Mouse (Mus musculus): ENCODE data around the gene Lhx6.
A peak's percentile ranks its signal among the peaks of the same experiment; 100 is the strongest.

Gene Lhx6

DNA sequence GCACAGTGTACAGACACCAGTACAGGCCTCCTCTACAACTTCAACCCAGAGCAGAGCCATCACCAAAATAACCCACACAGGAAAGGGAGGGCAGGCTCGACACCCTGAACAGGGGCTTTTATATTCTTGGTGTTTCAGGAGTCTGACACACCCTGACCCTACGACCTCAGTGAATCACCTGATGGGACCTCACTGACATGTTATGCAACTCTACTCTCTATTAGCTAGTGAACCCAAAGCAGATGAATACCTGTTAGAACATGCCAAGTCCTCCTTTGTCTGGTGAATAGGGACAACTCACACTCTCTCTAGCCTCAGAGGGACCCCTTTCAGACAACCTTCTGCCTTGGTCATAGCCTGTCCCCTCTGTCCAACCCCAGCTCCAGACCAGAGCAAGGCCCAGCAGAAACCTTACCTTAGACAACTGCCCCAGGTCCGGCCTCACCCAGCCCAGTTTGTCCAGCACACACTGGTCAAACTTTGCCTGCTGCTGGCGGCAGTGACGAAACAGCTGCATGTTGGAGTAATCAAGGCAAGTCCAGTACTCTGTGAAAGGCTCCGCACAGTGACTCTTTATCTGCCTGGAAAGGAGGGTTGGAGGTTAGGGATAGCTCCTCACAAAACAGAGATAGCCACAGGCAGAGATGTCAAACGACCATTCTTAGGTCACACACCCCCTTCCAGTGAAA, 65.8 kb downstream of the Lhx6 start:
- peak in 1 of 2 experiments; percentile 14 for DNase-seq (ENCODE audit: low spot score in 2 of 2)

DNA sequence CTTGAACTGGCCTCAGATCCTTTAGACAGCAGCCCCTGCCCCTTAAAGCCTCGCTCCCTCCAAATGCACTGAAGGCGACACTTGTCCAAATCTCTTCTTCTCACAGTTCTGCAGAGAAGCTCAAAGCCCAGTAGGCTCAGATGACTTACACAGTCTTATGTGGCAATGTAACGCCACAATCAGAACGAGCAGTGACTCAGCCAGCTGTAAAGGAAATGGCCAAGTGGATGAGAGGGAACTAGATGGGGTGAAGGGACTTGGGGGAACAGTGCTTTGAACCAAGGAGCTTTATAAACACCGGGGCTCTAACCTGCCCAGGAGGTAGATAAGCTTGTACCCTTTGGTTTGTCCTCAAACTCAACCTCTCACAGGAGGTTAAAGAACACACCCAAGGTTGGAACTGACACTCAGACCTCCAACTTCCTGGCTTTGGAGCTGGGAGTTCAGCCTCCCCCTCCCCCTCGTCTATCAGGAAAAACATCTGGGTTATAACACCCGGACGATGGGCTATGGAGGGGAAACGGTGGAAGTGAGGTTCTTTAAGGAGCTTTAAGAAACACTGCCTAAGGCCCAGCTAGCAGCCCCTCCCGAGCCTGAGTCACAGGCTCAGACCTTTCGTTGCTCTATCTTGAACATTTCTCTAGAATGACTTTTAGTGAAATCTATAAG, 69.7 kb downstream of the Lhx6 start:
- no peak for DNase-seq (ENCODE audit: low spot score in 2 of 2)

DNA sequence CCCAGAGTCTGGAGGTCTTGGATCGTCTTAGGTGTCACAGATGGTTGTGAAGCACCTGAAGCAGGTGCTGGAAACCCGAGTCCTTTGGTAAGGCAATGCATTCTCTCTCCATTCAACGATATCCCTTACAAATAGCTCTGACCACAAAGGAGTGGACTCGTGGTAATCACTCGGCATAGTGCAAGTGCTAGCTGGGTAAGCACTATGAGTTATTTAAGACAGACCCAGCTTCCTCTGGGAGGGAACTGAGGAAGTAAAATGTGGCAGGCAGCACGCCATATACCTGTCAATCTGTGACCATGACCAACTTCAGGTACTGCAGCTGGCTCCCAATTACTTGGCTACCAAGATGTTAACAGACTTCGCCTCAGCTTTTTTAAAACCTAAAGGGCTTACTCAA, 70.3 kb downstream of the Lhx6 start:
- DNase-seq (ENCODE audit: low spot score in 2 of 2): no peak

DNA sequence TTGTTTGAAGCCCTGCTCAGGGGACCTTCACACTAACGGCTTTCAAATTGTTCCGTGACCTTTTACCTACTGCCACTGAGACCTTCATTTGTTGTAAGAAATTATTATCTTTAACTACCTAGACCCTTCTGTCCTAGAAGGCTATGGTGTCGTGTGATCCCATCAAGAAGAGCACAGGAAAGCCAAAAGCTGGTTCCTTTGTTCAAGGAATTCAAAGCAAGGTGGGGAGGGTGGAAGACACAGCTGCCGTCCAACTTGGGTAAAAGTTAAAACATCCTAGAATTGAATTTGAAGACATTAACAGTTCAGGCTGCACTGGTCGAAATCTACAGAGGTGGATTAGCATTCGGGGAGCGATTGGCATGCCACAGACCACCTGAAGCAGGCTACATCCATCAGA, 71.2 kb downstream of the Lhx6 start:
- no peak for DNase-seq (ENCODE audit: low spot score in 2 of 2)

DNA sequence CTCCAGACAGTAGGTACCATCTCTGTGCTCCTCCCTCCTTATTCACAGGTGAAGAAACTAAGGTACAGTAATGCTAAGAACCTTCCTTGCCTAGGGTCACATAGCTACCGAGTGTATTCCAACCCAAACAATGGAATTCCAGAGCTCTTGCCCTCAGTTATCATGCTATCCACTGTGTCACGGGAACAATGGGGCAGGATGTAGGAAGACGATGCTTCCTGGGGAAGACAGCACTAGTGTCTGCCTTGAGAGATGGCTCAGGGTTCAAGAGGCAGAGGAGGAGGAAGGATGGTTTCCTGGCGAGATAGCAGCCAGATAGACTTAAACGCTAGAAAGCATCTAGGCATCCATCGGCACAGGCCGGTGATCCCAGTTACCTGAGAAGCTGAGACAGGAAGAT, 72.3 kb downstream of the Lhx6 start:
- DNase-seq (ENCODE audit: low spot score in 2 of 2): no peak

All from urinary bladder, adult 18-20 months (tissue).